Mouse (Mus musculus): ENCODE results near the gene Vti1a. TPM values are rescaled to one million over a fixed set of nuclear protein-coding genes. Genes with fewer than 3 reads are reported as not detected.

The Vti1a gene
- polyA plus RNA-seq (2012; rRNA removed): 36.2 and 37.9 TPM in 2 replicates

GRCm38 (mm10) chr19:55316109-55316714, at the start of gene Vti1a:
TSS of gene Vti1a (plus strand) at chr19:55316295.
- DNase-seq (ENCODE audit: extremely low spot score in 1 of 2, low spot score in 1 of 2): peak; percentile 76 to 91

GRCm38 (mm10) chr19:55266786-55267185, 49.3 kb upstream of the Vti1a start:
- DNase-seq (ENCODE audit: extremely low spot score in 1 of 2, low spot score in 1 of 2): no peak

- no peak for DNase-seq (ENCODE audit: extremely low spot score in 1 of 2, low spot score in 1 of 2)
These were observed 47.9 kb upstream of the Vti1a start for GRCm38 (mm10) chr19:55268150-55268549.

- no peak for DNase-seq (ENCODE audit: extremely low spot score in 1 of 2, low spot score in 1 of 2)
These were observed 47.0 kb upstream of the Vti1a start for GRCm38 (mm10) chr19:55269051-55269450.

- no peak for DNase-seq (ENCODE audit: extremely low spot score in 1 of 2, low spot score in 1 of 2)
These were observed 44.6 kb upstream of the Vti1a start for GRCm38 (mm10) chr19:55271448-55271847.

- DNase-seq (ENCODE audit: extremely low spot score in 1 of 2, low spot score in 1 of 2): no peak
These were observed 42.8 kb upstream of the Vti1a start for GRCm38 (mm10) chr19:55273340-55273739.

GRCm38 (mm10) chr19:55276100-55276499, 40.0 kb upstream of the Vti1a start:
- no peak for DNase-seq (ENCODE audit: extremely low spot score in 1 of 2, low spot score in 1 of 2)

GRCm38 (mm10) chr19:55276770-55277169, 39.3 kb upstream of the Vti1a start:
- DNase-seq (ENCODE audit: extremely low spot score in 1 of 2, low spot score in 1 of 2): no peak

GRCm38 (mm10) chr19:55284093-55284492, 32.0 kb upstream of the Vti1a start:
- no peak for DNase-seq (ENCODE audit: extremely low spot score in 1 of 2, low spot score in 1 of 2)

GRCm38 (mm10) chr19:55286034-55286433, 30.1 kb upstream of the Vti1a start:
- no peak for DNase-seq (ENCODE audit: extremely low spot score in 1 of 2, low spot score in 1 of 2)

GRCm38 (mm10) chr19:55288974-55289373, 27.1 kb upstream of the Vti1a start:
- no peak for DNase-seq (ENCODE audit: extremely low spot score in 1 of 2, low spot score in 1 of 2)

- no peak for DNase-seq (ENCODE audit: extremely low spot score in 1 of 2, low spot score in 1 of 2)
These were observed 25.3 kb upstream of the Vti1a start for GRCm38 (mm10) chr19:55290621-55291270.

GRCm38 (mm10) chr19:55292210-55292850, 23.8 kb upstream of the Vti1a start:
- DNase-seq (ENCODE audit: extremely low spot score in 1 of 2, low spot score in 1 of 2): no peak

- DNase-seq (ENCODE audit: extremely low spot score in 1 of 2, low spot score in 1 of 2): no peak
These were observed 22.9 kb upstream of the Vti1a start for GRCm38 (mm10) chr19:55293175-55293574.

GRCm38 (mm10) chr19:55295075-55295474, 21.0 kb upstream of the Vti1a start:
- DNase-seq (ENCODE audit: extremely low spot score in 1 of 2, low spot score in 1 of 2): no peak

GRCm38 (mm10) chr19:55295556-55295955, 20.5 kb upstream of the Vti1a start:
- DNase-seq (ENCODE audit: extremely low spot score in 1 of 2, low spot score in 1 of 2): no peak

- no peak for DNase-seq (ENCODE audit: extremely low spot score in 1 of 2, low spot score in 1 of 2)
These were observed 19.8 kb upstream of the Vti1a start for GRCm38 (mm10) chr19:55296301-55296700.

- DNase-seq (ENCODE audit: extremely low spot score in 1 of 2, low spot score in 1 of 2): no peak
These were observed 18.6 kb upstream of the Vti1a start for GRCm38 (mm10) chr19:55297489-55297888.

- DNase-seq (ENCODE audit: extremely low spot score in 1 of 2, low spot score in 1 of 2): no peak
These were observed 18.1 kb upstream of the Vti1a start for GRCm38 (mm10) chr19:55297961-55298360.

GRCm38 (mm10) chr19:55299378-55299777, 16.7 kb upstream of the Vti1a start:
- no peak for DNase-seq (ENCODE audit: extremely low spot score in 1 of 2, low spot score in 1 of 2)

- DNase-seq (ENCODE audit: extremely low spot score in 1 of 2, low spot score in 1 of 2): no peak
These were observed 15.6 kb upstream of the Vti1a start for GRCm38 (mm10) chr19:55300525-55300924.

GRCm38 (mm10) chr19:55305024-55305423, 11.1 kb upstream of the Vti1a start:
- no peak for DNase-seq (ENCODE audit: extremely low spot score in 1 of 2, low spot score in 1 of 2)

All from frontal cortex, adult 2 months (tissue).